Mouse (Mus musculus) intestine, embryonic 16.5 days (tissue): Measurements from ENCODE around the gene Eprs. TPM values are rescaled to one million over a fixed set of nuclear protein-coding genes. Genes with fewer than 3 reads are reported as not detected.

Source experiments
- ATAC-seq: fragments of 200-750 bp; cut with Nextera tagmentation; 2 replicates; pipeline ENCODE4 v1.8.0; 2017; ENCODE audit warnings: moderate TSS enrichment, moderate library complexity
- H3K27ac ChIP-seq: fragments of 300-500 bp; sonication (generic); 2 replicates; pipeline ENCODE4 v1.5.1; 2014; ENCODE audit warnings: mild to moderate bottlenecking, low read length
- H3K27me3 ChIP-seq: fragments of 300-500 bp; sonication (generic); replicated peaks from 2 replicates; pipeline ENCODE4 v1.6.1; 2014; ENCODE audit warnings: low read length, control low read depth, mixed read lengths; ENCODE audit not compliant: control insufficient read depth, insufficient read depth
- H3K36me3 ChIP-seq: fragments of 300-500 bp; sonication (generic); 2 replicates; pipeline ENCODE4 v1.6.1; 2014; ENCODE audit warnings: low read length, control low read depth; ENCODE audit not compliant: control insufficient read depth, insufficient read depth
- H3K4me1 ChIP-seq: fragments of 300-500 bp; sonication (generic); 2 replicates; pipeline ENCODE4 v1.6.1; 2014; ENCODE audit warnings: low read length, control low read depth, mixed read lengths; ENCODE audit not compliant: control insufficient read depth, insufficient read depth
- H3K4me2 ChIP-seq: fragments of 300-500 bp; sonication (generic); 2 replicates; pipeline ENCODE4 v1.6.1; 2014; ENCODE audit warnings: low read depth, low read length, control low read depth
- H3K4me3 ChIP-seq: fragments of 300-500 bp; sonication (generic); 2 replicates; pipeline ENCODE4 v1.5.1; 2014; ENCODE audit warnings: mild to moderate bottlenecking, low read length
- H3K9ac ChIP-seq: fragments of 300-500 bp; sonication (generic); 2 replicates; pipeline ENCODE4 v1.6.1; 2014; ENCODE audit warnings: low read depth, low read length
- H3K9me3 ChIP-seq: fragments of 300-500 bp; sonication (generic); 2 replicates; pipeline ENCODE4 v1.6.1; 2016; ENCODE audit warnings: low read length, control low read depth; ENCODE audit not compliant: control insufficient read depth
- WGBS: fragments of 180-500 bp; shearing (Covaris S2); extraction: QIAGEN DNeasy Blood & Tissue Kit; methylation state at CpG from one replicate; pipeline ENCODE4 v1.1.7; 2014; 5-methylcytosine and 5-hydroxymethylcytosine counted together
- polyA plus RNA-seq: library from polyadenylated mRNA; unstranded; fragments of >200 nt; fragmentation: Nextera tagmentation; extraction: Ambion mirVana; gene quantifications from 2 replicates; pipeline ENCODE4 v1.2.1, GENCODE M21; 2015

Gene Eprs
- polyA plus RNA-seq, 1 experiment from 2014 or later: 132 TPM

GRCm38 (mm10) chr1:185333651-185334050 lies 29.2 kb upstream of the Eprs start:
- H3K36me3 ChIP-seq: 0 out of 2 replicates have a peak, but pooled peaks cover 2% of the 10 kb centered on the region
- H3K4me3 ChIP-seq: no peak overlapping the region
- H3K27me3 ChIP-seq: no peaks in the 10 kb centered on the region
- H3K4me2 ChIP-seq: no peak overlapping the region
- no peaks in the 10 kb centered on the region for H3K9me3 ChIP-seq
- peaks cover 5% of the 10 kb centered on the region; the same call in 1 of the 2 replicates for H3K4me1 ChIP-seq
- 64% methylated on average over 5 of the region's 5 CpGs for WGBS
- no peak overlapping the region for H3K27ac ChIP-seq
- H3K9ac ChIP-seq: no peak overlapping the region
- ATAC-seq: peak; percentile 24

- Histone ChIP-seq H3K27ac (peak overlapping the region; percentile 74), H3K9me3 (no peaks in the 10 kb centered on the region), H3K4me3 (peak overlapping the region; percentile 17), H3K4me1 (peaks cover 5% of the 10 kb centered on the region; the same call in 1 of the 2 replicates), H3K36me3 (0 out of 2 replicates have a peak, but pooled peaks cover 2% of the 10 kb centered on the region), H3K9ac (peak overlapping the region; percentile 49; the same call in 1 of the 2 replicates), H3K4me2 (no peak overlapping the region), H3K27me3 (no peaks in the 10 kb centered on the region)
- no peak for ATAC-seq
- 79% methylated on average over 4 of the region's 4 CpGs for WGBS
Observed at GRCm38 (mm10) chr1:185334136-185334535, 28.7 kb upstream of the Eprs start.

DNA sequence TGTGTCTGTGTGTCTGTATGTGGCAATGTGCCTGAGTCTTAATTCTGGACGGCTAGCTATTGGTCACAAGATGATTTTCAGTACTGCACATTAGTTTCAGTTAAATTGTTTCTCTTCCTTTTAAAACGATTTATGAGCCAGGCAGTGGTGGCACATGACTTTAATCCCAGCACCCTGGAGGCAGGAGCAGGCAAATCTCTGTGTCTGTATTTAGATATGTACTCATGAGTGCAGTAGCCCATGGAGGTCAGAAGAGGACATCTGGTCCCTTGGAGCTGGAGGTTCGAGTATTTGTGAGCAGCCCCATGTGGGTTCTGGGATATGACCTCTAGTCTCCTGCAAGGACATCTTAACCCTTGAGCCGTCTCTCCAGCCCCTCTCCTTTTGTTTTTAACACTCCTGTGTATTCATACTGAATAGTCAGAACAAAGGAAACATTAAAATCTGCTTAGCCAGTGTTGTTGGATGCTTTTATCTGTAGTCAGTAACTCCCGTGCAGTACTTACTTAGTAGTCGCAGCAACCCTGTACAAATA lies 27.5 kb upstream of the Eprs start:
- Histone ChIP-seq H3K9me3 (no peaks in the 10 kb centered on the region), H3K4me1 (peaks cover 5% of the 10 kb centered on the region; the same call in 1 of the 2 replicates), H3K36me3 (0 out of 2 replicates have a peak, but pooled peaks cover 2% of the 10 kb centered on the region), H3K4me2 (peak overlapping the region; percentile 36), H3K27me3 (no peaks in the 10 kb centered on the region), H3K27ac (peak overlapping the region; percentile 74), H3K4me3 (no peak overlapping the region), H3K9ac (no peak overlapping the region)
- ATAC-seq: no peak
- WGBS: 71% methylated on average over 6 of the region's 6 CpGs

GRCm38 (mm10) chr1:185336535-185336934 lies 26.3 kb upstream of the Eprs start:
- 0 out of 2 replicates have a peak overlapping the region, but pooled peaks have one; percentile 12 for H3K27ac ChIP-seq
- ATAC-seq: peak; percentile 55
- no peaks in the 10 kb centered on the region for H3K9me3 ChIP-seq
- WGBS: 38% methylated on average over 3 of the region's 3 CpGs
- H3K9ac ChIP-seq: no peak overlapping the region
- H3K27me3 ChIP-seq: no peaks in the 10 kb centered on the region
- H3K36me3 ChIP-seq: peaks cover 7% of the 10 kb centered on the region; the same call in 1 of the 2 replicates
- H3K4me2 ChIP-seq: no peak overlapping the region
- no peak overlapping the region for H3K4me3 ChIP-seq
- peaks cover 5% of the 10 kb centered on the region; the same call in 1 of the 2 replicates for H3K4me1 ChIP-seq

DNA sequence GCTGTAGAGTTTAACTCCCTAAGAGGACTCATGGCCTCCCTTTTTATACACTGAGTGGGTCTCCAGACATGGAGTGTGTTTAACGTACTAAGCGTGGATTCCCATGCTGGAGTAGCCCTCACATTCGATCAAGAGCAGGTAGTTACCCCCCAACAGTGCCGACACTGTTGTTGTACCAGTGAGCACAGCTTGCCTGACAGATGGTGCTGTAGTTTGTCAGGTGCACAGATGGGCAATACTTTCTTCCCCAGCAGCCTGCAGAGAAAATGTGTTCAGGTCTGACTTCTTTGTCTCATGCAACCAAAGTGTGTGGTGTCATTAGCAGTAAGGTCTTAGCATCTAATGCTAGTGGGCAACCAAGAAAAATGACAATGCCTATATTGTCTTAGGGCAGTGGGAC lies 20.4 kb upstream of the Eprs start:
- no peak for ATAC-seq
- Histone ChIP-seq H3K4me3 (no peak overlapping the region), H3K4me2 (no peak overlapping the region), H3K4me1 (no peaks in the 10 kb centered on the region), H3K9me3 (no peaks in the 10 kb centered on the region), H3K9ac (no peak overlapping the region), H3K27me3 (no peaks in the 10 kb centered on the region), H3K27ac (no peak overlapping the region), H3K36me3 (peaks cover 21% of the 10 kb centered on the region)
- 95% methylated on average over 4 of the region's 4 CpGs for WGBS

- no peak overlapping the region for H3K27ac ChIP-seq
- H3K36me3 ChIP-seq: peaks cover 19% of the 10 kb centered on the region
- no peak overlapping the region for H3K4me3 ChIP-seq
- no peaks in the 10 kb centered on the region for H3K9me3 ChIP-seq
- no peak for ATAC-seq
- H3K4me1 ChIP-seq: no peaks in the 10 kb centered on the region
- 87% methylated on average over 8 of the region's 8 CpGs for WGBS
- H3K27me3 ChIP-seq: no peaks in the 10 kb centered on the region
- H3K9ac ChIP-seq: no peak overlapping the region
- no peak overlapping the region for H3K4me2 ChIP-seq
Observed at GRCm38 (mm10) chr1:185343422-185343821, 19.4 kb upstream of the Eprs start.

DNA sequence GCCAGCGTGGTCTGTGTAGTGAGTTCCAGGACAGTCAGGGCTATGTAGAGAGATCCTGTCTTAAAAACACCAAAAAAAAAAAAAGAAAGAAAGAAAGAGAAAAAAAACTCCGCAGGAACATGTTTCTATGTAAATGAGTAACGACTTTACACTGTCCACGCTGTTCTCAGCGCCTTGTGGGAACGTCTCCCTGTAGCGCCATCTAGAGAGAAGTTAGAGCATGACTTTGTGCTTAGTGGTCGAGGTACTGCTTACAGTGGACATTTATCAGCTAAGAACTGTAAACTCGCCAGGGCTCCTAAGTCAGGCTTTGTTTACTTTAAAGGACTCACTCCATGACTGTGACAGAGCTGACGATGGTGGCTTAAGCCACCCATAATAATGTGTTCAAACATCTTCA lies 16.7 kb upstream of the Eprs start:
- no peak overlapping the region for H3K9ac ChIP-seq
- H3K9me3 ChIP-seq: no peaks in the 10 kb centered on the region
- H3K4me2 ChIP-seq: no peak overlapping the region
- H3K36me3 ChIP-seq: peaks cover 17% of the 10 kb centered on the region
- H3K4me3 ChIP-seq: no peak overlapping the region
- H3K27me3 ChIP-seq: no peaks in the 10 kb centered on the region
- H3K4me1 ChIP-seq: no peaks in the 10 kb centered on the region
- no peak overlapping the region for H3K27ac ChIP-seq
- WGBS: 67% methylated on average over 10 of the region's 10 CpGs
- ATAC-seq: peak; percentile 47; the same call in 1 of the 2 replicates

DNA sequence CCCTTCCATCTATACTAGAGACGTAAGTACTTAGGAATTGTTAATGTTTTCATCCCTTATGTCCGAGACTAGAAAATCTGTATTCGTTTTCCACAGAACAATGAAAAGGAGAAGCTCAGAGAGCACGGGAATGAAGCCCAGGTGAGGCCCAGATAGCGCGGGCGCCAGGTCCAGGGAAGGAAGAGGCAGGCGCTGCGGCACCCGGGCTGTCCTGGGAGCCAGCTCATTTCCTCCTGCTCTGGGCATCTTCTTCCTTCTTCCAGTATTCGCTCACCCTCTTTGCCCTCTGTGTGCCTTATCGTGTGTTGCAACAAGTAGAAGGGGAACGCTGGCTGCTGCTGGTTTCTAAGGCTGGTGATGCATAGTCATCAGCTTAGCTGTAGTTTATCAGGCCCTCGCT lies 13.1 kb upstream of the Eprs start:
- Histone ChIP-seq H3K4me3 (no peak overlapping the region), H3K9ac (no peak overlapping the region), H3K27me3 (no peaks in the 10 kb centered on the region), H3K4me2 (no peak overlapping the region), H3K36me3 (peaks cover 2% of the 10 kb centered on the region; the same call in 1 of the 2 replicates), H3K4me1 (no peaks in the 10 kb centered on the region), H3K27ac (no peak overlapping the region), H3K9me3 (no peaks in the 10 kb centered on the region)
- 90% methylated on average over 14 of the region's 14 CpGs for WGBS
- no peak for ATAC-seq

DNA sequence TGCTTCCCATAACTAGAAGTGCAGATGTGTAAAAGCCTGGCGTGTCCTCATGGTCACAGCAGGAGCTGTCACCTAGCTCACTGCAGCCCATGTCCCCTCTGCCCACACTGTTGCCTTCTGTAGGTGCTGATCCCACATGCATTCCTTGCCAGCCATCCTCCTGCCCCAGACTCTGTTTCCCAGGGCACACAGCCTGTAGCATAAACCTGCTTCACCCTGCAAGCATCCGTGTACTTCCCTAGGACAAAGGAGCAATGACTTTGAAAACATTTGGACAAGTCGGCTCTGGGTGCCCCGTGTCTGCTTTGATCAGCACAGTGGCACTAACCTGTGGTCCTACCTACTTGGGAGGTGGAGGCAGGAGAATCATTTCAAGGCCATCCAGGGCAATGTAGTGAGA lies 12.2 kb upstream of the Eprs start:
- H3K9me3 ChIP-seq: no peaks in the 10 kb centered on the region
- H3K36me3 ChIP-seq: peaks cover 2% of the 10 kb centered on the region; the same call in 1 of the 2 replicates
- no peak for ATAC-seq
- H3K27ac ChIP-seq: no peak overlapping the region
- no peaks in the 10 kb centered on the region for H3K27me3 ChIP-seq
- H3K4me2 ChIP-seq: no peak overlapping the region
- no peak overlapping the region for H3K4me3 ChIP-seq
- no peak overlapping the region for H3K9ac ChIP-seq
- no peaks in the 10 kb centered on the region for H3K4me1 ChIP-seq
- WGBS: 94% methylated on average over 4 of the region's 4 CpGs

DNA sequence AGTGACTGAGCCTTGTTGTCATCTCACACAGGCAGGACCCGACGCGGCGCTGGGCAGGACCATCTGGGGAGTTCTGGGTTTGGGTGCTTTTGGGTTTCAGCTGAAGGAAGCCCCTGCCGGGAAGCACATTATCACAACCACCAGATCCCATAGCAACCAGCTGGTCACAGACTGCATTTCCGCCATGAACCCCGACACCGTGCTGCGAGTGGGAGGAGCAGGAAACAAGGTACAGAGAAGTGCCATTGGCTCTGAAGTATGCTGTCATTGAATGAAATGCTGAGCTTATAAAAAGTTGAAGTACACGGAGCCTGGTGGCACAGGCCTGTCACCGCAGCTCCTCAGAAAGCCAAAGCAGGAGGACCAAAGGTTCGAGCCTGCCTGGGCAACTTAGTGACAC lies 10.7 kb upstream of the Eprs start:
- WGBS: 92% methylated on average over 12 of the region's 12 CpGs
- no peak overlapping the region for H3K4me2 ChIP-seq
- H3K4me1 ChIP-seq: no peaks in the 10 kb centered on the region
- H3K36me3 ChIP-seq: no peaks in the 10 kb centered on the region; the same call in 1 of the 2 replicates
- H3K9me3 ChIP-seq: no peaks in the 10 kb centered on the region
- H3K4me3 ChIP-seq: no peak overlapping the region
- no peak for ATAC-seq
- H3K27me3 ChIP-seq: no peaks in the 10 kb centered on the region
- H3K9ac ChIP-seq: no peak overlapping the region
- H3K27ac ChIP-seq: no peak overlapping the region
